Mouse (Mus musculus) testis, adult 2 months (tissue): Measurements from ENCODE around the gene Ehd4.

Source experiments
- CTCF ChIP-seq: fragments of 200-500 bp; IDR thresholded peaks from 2 replicates; pipeline ENCODE4 v1.5.1; 2012; ENCODE audit warnings: low read depth, mild to moderate bottlenecking, inconsistent platforms, low read length, moderate library complexity; ENCODE audit not compliant: control insufficient read depth, insufficient read depth, insufficient replicate concordance
- POLR2A ChIP-seq: fragments of 200-500 bp; IDR thresholded peaks from 2 replicates; pipeline ENCODE4 v1.6.1; 2012; ENCODE audit warnings: low read depth, mild to moderate bottlenecking, inconsistent platforms, low read length, moderate library complexity; ENCODE audit not compliant: control insufficient read depth

DNA sequence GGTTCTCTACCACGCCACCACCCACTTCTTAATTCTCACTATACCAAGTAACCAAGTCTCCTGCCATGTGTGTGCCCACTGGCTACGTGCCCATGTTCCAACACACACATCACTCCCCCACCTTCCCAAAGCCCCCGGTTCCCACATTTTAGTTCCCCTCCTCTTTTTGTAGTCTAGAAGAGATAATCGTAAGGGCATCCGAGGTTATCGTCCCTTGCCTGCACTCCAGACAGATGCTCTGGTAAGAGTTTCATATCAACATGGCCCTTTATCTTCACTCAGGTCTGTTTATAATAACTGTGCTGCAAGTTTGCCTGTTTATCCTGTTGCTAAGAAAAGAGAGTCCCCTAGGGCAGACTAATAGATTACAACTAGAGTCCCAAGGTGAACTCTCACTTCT lies 37.1 kb downstream of the Ehd4 start:
- TF ChIP-seq CTCF (no peak), POLR2A (no peak)
